Mouse (Mus musculus): ENCODE measurements at regions not wholly inside any gene's neighbourhood (a gene's known extent, or its start where the extent isn't known, plus 50 kb on each side); places are given as distances from the start of the nearest gene placed in this dataset.

GRCm38 (mm10) chr6:67114753-67115152 lies 77.5 kb upstream of the Gadd45a start:
- DNase-seq (ENCODE audit: low read depth) = no peak

GRCm38 (mm10) chr6:67113686-67114278 lies 76.5 kb upstream of the Gadd45a start:
- no peak for DNase-seq (ENCODE audit: low read depth)

- DNase-seq (ENCODE audit: low read depth) = no peak
These were observed 76.0 kb upstream of the Gadd45a start for GRCm38 (mm10) chr6:67113261-67113660.

GRCm38 (mm10) chr6:67112311-67112710 lies 75.1 kb upstream of the Gadd45a start:
- no peak for DNase-seq (ENCODE audit: low read depth)

GRCm38 (mm10) chr6:67111581-67111980 lies 74.3 kb upstream of the Gadd45a start:
- DNase-seq (ENCODE audit: low read depth) = no peak

GRCm38 (mm10) chr6:67110391-67110790 lies 73.1 kb upstream of the Gadd45a start:
- no peak for DNase-seq (ENCODE audit: low read depth)

- DNase-seq (ENCODE audit: low read depth) = no peak
These were observed 72.5 kb upstream of the Gadd45a start for GRCm38 (mm10) chr6:67109774-67110173.

GRCm38 (mm10) chr6:67107517-67107916 lies 70.3 kb upstream of the Gadd45a start:
- no peak for DNase-seq (ENCODE audit: low read depth)

GRCm38 (mm10) chr6:67106493-67106892 lies 69.2 kb upstream of the Gadd45a start:
- DNase-seq (ENCODE audit: low read depth) = peak; percentile 53

- peak; percentile 57 for DNase-seq (ENCODE audit: low read depth)
These were observed 68.1 kb upstream of the Gadd45a start for GRCm38 (mm10) chr6:67105386-67105785.

- DNase-seq (ENCODE audit: low read depth) = no peak
These were observed 66.9 kb upstream of the Gadd45a start for GRCm38 (mm10) chr6:67104205-67104604.

- DNase-seq (ENCODE audit: low read depth) = peak; percentile 99
These were observed 65.4 kb upstream of the Gadd45a start for GRCm38 (mm10) chr6:67102541-67103134.

GRCm38 (mm10) chr6:67102014-67102413 lies 64.8 kb upstream of the Gadd45a start:
- DNase-seq (ENCODE audit: low read depth) = peak; percentile 76

GRCm38 (mm10) chr6:67094426-67094825 lies 57.2 kb upstream of the Gadd45a start:
- no peak for DNase-seq (ENCODE audit: low read depth)

- no peak for DNase-seq (ENCODE audit: low read depth)
These were observed 55.9 kb upstream of the Gadd45a start for GRCm38 (mm10) chr6:67093128-67093527.

GRCm38 (mm10) chr6:67090150-67090549 lies 52.9 kb upstream of the Gadd45a start:
- DNase-seq (ENCODE audit: low read depth) = no peak

GRCm38 (mm10) chr6:67089530-67090140 lies 52.4 kb upstream of the Gadd45a start:
- DNase-seq (ENCODE audit: low read depth) = no peak

GRCm38 (mm10) chr6:67088741-67089455 lies 51.6 kb upstream of the Gadd45a start:
- no peak for DNase-seq (ENCODE audit: low read depth)

GRCm38 (mm10) chr6:67087837-67088440 lies 50.7 kb upstream of the Gadd45a start:
- no peak for DNase-seq (ENCODE audit: low read depth)

- no peak for DNase-seq (ENCODE audit: low read depth)
These were observed 50.1 kb upstream of the Gadd45a start for GRCm38 (mm10) chr6:67087393-67087792.
